Mouse (Mus musculus): ENCODE measurements around the gene Drc7. TPM values are rescaled to one million over a fixed set of nuclear protein-coding genes. Genes with fewer than 3 reads are reported as not detected.

The Drc7 gene
- polyA plus RNA-seq, 1 experiment = not detected

- TF ChIP-seq CTCF (IDR thresholded peaks at IDR 0.05; ENCODE audit: low read depth, low read length) = no peak
- no peak for TF ChIP-seq POLR2A (IDR thresholded peaks at IDR 0.05; ENCODE audit: borderline replicate concordance, low read depth, low read length)
- Histone ChIP-seq H3K27ac (ENCODE audit: insufficient read depth, low read depth, low read length) (no peak overlapping the region), H3K4me3 (ENCODE audit: insufficient read depth, low read length) (no peak overlapping the region), H3K4me1 (ENCODE audit: control insufficient read depth, insufficient read depth, low read length) (no peaks in the 10 kb centered on the region)
Observed at GRCm38 (mm10) chr8:95056414-95056813, 1.5 kb downstream of the Drc7 start.

- H3K27ac ChIP-seq (ENCODE audit: insufficient read depth, low read depth, low read length) = no peak overlapping the region
- TF ChIP-seq CTCF (IDR thresholded peaks at IDR 0.05; ENCODE audit: low read depth, low read length) (no peak), POLR2A (IDR thresholded peaks at IDR 0.05; ENCODE audit: borderline replicate concordance, low read depth, low read length) (no peak)
- H3K4me3 ChIP-seq (ENCODE audit: insufficient read depth, low read length) = no peak overlapping the region
- H3K4me1 ChIP-seq (ENCODE audit: control insufficient read depth, insufficient read depth, low read length) = no peaks in the 10 kb centered on the region
Observed at GRCm38 (mm10) chr8:95058661-95059060, 3.8 kb downstream of the Drc7 start.

GRCm38 (mm10) chr8:95059812-95060533, 5.1 kb downstream of the Drc7 start:
- no peak overlapping the region for H3K27ac ChIP-seq (ENCODE audit: insufficient read depth, low read depth, low read length)
- H3K4me3 ChIP-seq (ENCODE audit: insufficient read depth, low read length) = no peak overlapping the region
- TF ChIP-seq CTCF (IDR thresholded peaks at IDR 0.05; ENCODE audit: low read depth, low read length) (no peak), POLR2A (IDR thresholded peaks at IDR 0.05; ENCODE audit: borderline replicate concordance, low read depth, low read length) (no peak)
- no peaks in the 10 kb centered on the region for H3K4me1 ChIP-seq (ENCODE audit: control insufficient read depth, insufficient read depth, low read length)

GRCm38 (mm10) chr8:95064531-95064930, 9.6 kb downstream of the Drc7 start:
- H3K4me1 ChIP-seq (ENCODE audit: control insufficient read depth, insufficient read depth, low read length) = no peaks in the 10 kb centered on the region

GRCm38 (mm10) chr8:95067582-95067981, 12.7 kb downstream of the Drc7 start:
- Histone ChIP-seq H3K4me3 (ENCODE audit: insufficient read depth, low read length) (no peak overlapping the region), H3K27ac (ENCODE audit: insufficient read depth, low read depth, low read length) (no peak overlapping the region), H3K4me1 (ENCODE audit: control insufficient read depth, insufficient read depth, low read length) (no peaks in the 10 kb centered on the region)
- peak; percentile 49; the same call in 1 of the 2 replicates for TF ChIP-seq CTCF (IDR thresholded peaks at IDR 0.05; ENCODE audit: low read depth, low read length)
- no peak for TF ChIP-seq POLR2A (IDR thresholded peaks at IDR 0.05; ENCODE audit: borderline replicate concordance, low read depth, low read length)

More at GRCm38 (mm10) chr8:95064531-95064930, 9.6 kb downstream of the Drc7 start:
- TF ChIP-seq POLR2A (IDR thresholded peaks at IDR 0.05; ENCODE audit: borderline replicate concordance, low read depth, low read length) (no peak), CTCF (IDR thresholded peaks at IDR 0.05; ENCODE audit: low read depth, low read length) (no peak)
- H3K27ac ChIP-seq (ENCODE audit: insufficient read depth, low read depth, low read length) = no peak overlapping the region
- H3K4me3 ChIP-seq (ENCODE audit: insufficient read depth, low read length) = no peak overlapping the region

- no peaks in the 10 kb centered on the region for H3K4me1 ChIP-seq (ENCODE audit: control insufficient read depth, insufficient read depth, low read length)
Observed at GRCm38 (mm10) chr8:95075504-95075903, 20.6 kb downstream of the Drc7 start.

GRCm38 (mm10) chr8:95076151-95076550, 21.2 kb downstream of the Drc7 start:
- H3K27ac ChIP-seq (ENCODE audit: insufficient read depth, low read depth, low read length) = no peak overlapping the region

More at GRCm38 (mm10) chr8:95075504-95075903, 20.6 kb downstream of the Drc7 start:
- H3K4me3 ChIP-seq (ENCODE audit: insufficient read depth, low read length) = no peak overlapping the region
- H3K27ac ChIP-seq (ENCODE audit: insufficient read depth, low read depth, low read length) = no peak overlapping the region
- TF ChIP-seq CTCF (IDR thresholded peaks at IDR 0.05; ENCODE audit: low read depth, low read length) (no peak), POLR2A (IDR thresholded peaks at IDR 0.05; ENCODE audit: borderline replicate concordance, low read depth, low read length) (no peak)

GRCm38 (mm10) chr8:95078055-95078454, 23.2 kb downstream of the Drc7 start:
- H3K27ac ChIP-seq (ENCODE audit: insufficient read depth, low read depth, low read length) = no peak overlapping the region
- peaks cover 2% of the 10 kb centered on the region; the same call in 1 of the 2 replicates for H3K4me1 ChIP-seq (ENCODE audit: control insufficient read depth, insufficient read depth, low read length)
- H3K4me3 ChIP-seq (ENCODE audit: insufficient read depth, low read length) = no peak overlapping the region
- no peak for TF ChIP-seq CTCF (IDR thresholded peaks at IDR 0.05; ENCODE audit: low read depth, low read length)
- no peak for TF ChIP-seq POLR2A (IDR thresholded peaks at IDR 0.05; ENCODE audit: borderline replicate concordance, low read depth, low read length)

More at GRCm38 (mm10) chr8:95076151-95076550, 21.2 kb downstream of the Drc7 start:
- H3K4me1 ChIP-seq (ENCODE audit: control insufficient read depth, insufficient read depth, low read length) = no peaks in the 10 kb centered on the region
- no peak overlapping the region for H3K4me3 ChIP-seq (ENCODE audit: insufficient read depth, low read length)
- TF ChIP-seq CTCF (IDR thresholded peaks at IDR 0.05; ENCODE audit: low read depth, low read length) = no peak
- no peak for TF ChIP-seq POLR2A (IDR thresholded peaks at IDR 0.05; ENCODE audit: borderline replicate concordance, low read depth, low read length)

- H3K4me3 ChIP-seq (ENCODE audit: insufficient read depth, low read length) = no peak overlapping the region
- H3K27ac ChIP-seq (ENCODE audit: insufficient read depth, low read depth, low read length) = no peak overlapping the region
- TF ChIP-seq POLR2A (IDR thresholded peaks at IDR 0.05; ENCODE audit: borderline replicate concordance, low read depth, low read length) = no peak
- TF ChIP-seq CTCF (IDR thresholded peaks at IDR 0.05; ENCODE audit: low read depth, low read length) = no peak
- peaks cover 2% of the 10 kb centered on the region; the same call in 1 of the 2 replicates for H3K4me1 ChIP-seq (ENCODE audit: control insufficient read depth, insufficient read depth, low read length)
Observed at GRCm38 (mm10) chr8:95079305-95079704, 24.4 kb downstream of the Drc7 start.
